Mouse (Mus musculus) gastrocnemius, postnatal 14 days (tissue): Measurements from ENCODE around the gene 4933424G06Rik. TPM values are rescaled to one million over a fixed set of nuclear protein-coding genes. Genes with fewer than 3 reads are reported as not detected.

Source experiments
- DNase-seq: peaks from one replicate; pipeline ENCODE4 v3.0.0; 2021; ENCODE audit warnings: mixed read lengths
- intact Hi-C: fragments of 180-260 bp; cut with DNase I; formaldehyde crosslinking; loops from one replicate; pipeline ENCODE4 v1.15.1; 2025; ENCODE audit warnings: low total_unique reads
- microRNA-seq, 2 experiments: library from miRNA; unstranded; fragments of <30 nt; microRNA quantifications; one replicate each; pipeline ENCODE4 v1.2.0; 2021
- total RNA-seq, 2 experiments: library from RNA; stranded (reverse); gene quantifications; 2 replicates each; pipeline ENCODE4 v1.2.3; 2021

4933424G06Rik gene
- total RNA-seq, 2 experiments from 2014 or later: 0.37 to 0.38 TPM

DNA sequence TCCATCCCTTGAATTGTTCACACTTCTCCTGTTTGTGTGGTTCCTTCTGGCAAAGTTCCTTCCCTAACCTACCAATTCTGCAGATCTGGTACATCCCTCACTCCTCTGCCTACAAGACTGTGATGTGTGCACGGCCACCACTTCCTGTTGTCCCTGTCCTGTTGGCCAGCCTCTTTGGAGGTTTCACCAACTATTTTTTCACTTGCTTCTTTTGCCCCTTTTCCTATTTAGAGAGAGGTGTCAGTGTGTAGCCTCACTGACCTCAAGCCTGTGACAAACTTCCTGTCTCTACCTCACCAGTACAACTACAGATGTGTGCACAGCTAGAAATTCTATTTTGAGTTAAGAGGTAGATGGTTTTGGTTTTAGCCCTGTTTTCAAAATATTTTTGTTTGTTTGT, 97.1 kb downstream of the 4933424G06Rik start:
- intact Hi-C loops: no loop called here
- no peak for DNase-seq

Small RNAs within 50 kb of the gene (microRNA-seq; reads per million reads assigned to microRNA genes)
- 0 reads per million in 2 experiments for gene Gm24133

Other genes starting within 250 kb of the 4933424G06Rik start
- 1 to 10 TPM; 4.6 to 5.4 TPM for gene Cnnm4, start 238.5 kb upstream of the 4933424G06Rik start, total RNA-seq
- gene Cnnm3, start 198.3 kb upstream of the 4933424G06Rik start, total RNA-seq: 10 to 100 TPM in 1 of 2 experiments, 1 to 10 TPM in 1; 9.3 to 13.3 TPM
- gene Ankrd23, start 173.3 kb upstream of the 4933424G06Rik start, total RNA-seq: 1,000 to 10,000 TPM; 1,005 to 1,120 TPM
- 100 to 1,000 TPM; 440 to 562 TPM for gene Gm42417, start 170.7 kb upstream of the 4933424G06Rik start, total RNA-seq
- gene Ankrd39, start 162.7 kb upstream of the 4933424G06Rik start, total RNA-seq: 1 to 10 TPM; 5.7 to 9.6 TPM
- 10 to 100 TPM; 12.1 to 13.1 TPM for gene Sema4c, start 151.8 kb upstream of the 4933424G06Rik start, total RNA-seq
- gene Fam178b, start 27.0 kb upstream of the 4933424G06Rik start, total RNA-seq: 1 to 10 TPM in 1 of 2 experiments, under 1 TPM in 1; 0.91 to 4.2 TPM
- gene Cox5b, start 18.7 kb upstream of the 4933424G06Rik start, total RNA-seq: 1,000 to 10,000 TPM; 1,379 to 1,478 TPM
- gene Actr1b, start 4.3 kb downstream of the 4933424G06Rik start, total RNA-seq: 100 to 1,000 TPM; 142 to 143 TPM
- under 1 TPM in 1 of 2 experiments, not detected in 1; 0.39 TPM for gene Zap70, start 51.6 kb downstream of the 4933424G06Rik start, total RNA-seq
- gene Tmem131, start 233.5 kb downstream of the 4933424G06Rik start, total RNA-seq: 10 to 100 TPM; 25.2 to 30.5 TPM